Mouse (Mus musculus) lung, postnatal 0 days (tissue): ENCODE data around the gene Mthfr.

Source experiments
- CTCF ChIP-seq: IDR thresholded peaks from 2 replicates; pipeline ENCODE4 v1.5.1; 2016; ENCODE audit warnings: antibody characterized with exemption, mild to moderate bottlenecking
- EP300 ChIP-seq: IDR thresholded peaks from 2 replicates; pipeline ENCODE4 v1.6.1; 2016; ENCODE audit warnings: antibody characterized with exemption, mild to moderate bottlenecking, control low read depth

DNA sequence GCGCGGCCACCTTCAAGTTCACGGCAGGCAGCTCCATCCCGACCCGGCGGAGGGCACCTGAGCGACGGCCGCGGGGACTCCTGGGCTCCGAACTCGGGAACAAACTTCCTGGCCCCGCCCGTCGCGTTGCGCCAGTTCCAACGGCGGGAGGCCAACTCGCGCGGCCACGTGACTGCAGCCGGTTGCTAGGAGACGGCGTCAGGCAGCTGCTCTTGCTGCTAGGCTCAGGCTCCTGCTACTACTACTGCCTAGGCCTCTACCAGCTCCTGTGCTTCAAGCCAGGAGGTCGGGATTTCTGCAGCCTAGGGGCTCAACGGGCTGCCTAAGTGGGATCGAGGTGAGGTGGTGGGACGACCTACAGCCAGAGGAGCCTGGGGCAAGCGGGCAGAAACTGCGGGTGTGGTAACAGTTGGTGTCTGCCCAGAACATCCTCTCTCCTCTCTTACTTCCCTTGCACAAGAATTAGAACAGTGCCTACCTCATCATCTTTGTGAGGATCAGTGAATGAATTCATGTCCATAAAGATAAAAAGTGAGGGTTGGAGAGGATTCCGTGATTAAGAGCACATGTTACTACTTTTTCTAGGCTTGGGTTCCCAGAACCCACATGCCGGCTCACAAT lies 49.1 kb downstream of the Mthfr start, which contains the start of gene Agtrap:
- TF ChIP-seq EP300 (no peak), CTCF (no peak)
